Mouse (Mus musculus) olfactory bulb, adult 2 months (tissue): ENCODE results near the gene Nid1. TPM values are rescaled to one million over a fixed set of nuclear protein-coding genes. Genes with fewer than 3 reads are reported as not detected.
"Not testable (repeated sequence)": the region's sequence is repeated elsewhere in the genome, so short reads cannot be mapped to it uniquely, and the experiment has no call there.

Experiments
- H3K27ac ChIP-seq: fragments of 200-500 bp; 2 replicates; pipeline ENCODE4 v1.5.1; 2012; ENCODE audit warnings: low read depth, low read length; ENCODE audit not compliant: insufficient read depth
- H3K4me1 ChIP-seq: fragments of 200-500 bp; 2 replicates; pipeline ENCODE4 v1.6.1; 2012; ENCODE audit warnings: low read length; ENCODE audit not compliant: control insufficient read depth, insufficient read depth
- H3K4me3 ChIP-seq: fragments of 200-500 bp; 2 replicates; pipeline ENCODE4 v1.5.1; 2012; ENCODE audit warnings: mild to moderate bottlenecking, low read depth, low read length, moderate library complexity; ENCODE audit not compliant: insufficient read depth
- CTCF ChIP-seq: fragments of 200-500 bp; IDR thresholded peaks from 2 replicates; pipeline ENCODE4 v1.5.1; 2012; ENCODE audit warnings: low read depth, mild to moderate bottlenecking, low read length, moderate library complexity; ENCODE audit not compliant: insufficient read depth
- POLR2A ChIP-seq: fragments of 200-500 bp; IDR thresholded peaks from 2 replicates; pipeline ENCODE4 v1.6.1; 2012; ENCODE audit warnings: mild to moderate bottlenecking, low read depth, low read length, moderate library complexity; ENCODE audit not compliant: insufficient read depth
- WGBS: fragments of 180-500 bp; shearing (Covaris S2); methylation state at CpG from one replicate; pipeline ENCODE4 v1.1.7; 2018; 5-methylcytosine and 5-hydroxymethylcytosine counted together
- polyA plus RNA-seq: library from polyadenylated mRNA; stranded (reverse); fragments of >200 nt; gene quantifications from 2 replicates; pipeline ENCODE4 v1.2.4, GENCODE M21; 2012; ENCODE audit warnings: low replicate concordance; ENCODE audit not compliant: missing spikeins, insufficient read depth, insufficient read length

Gene Nid1
- polyA plus RNA-seq, 1 experiment, result not detected

- Histone ChIP-seq H3K27ac (no peak overlapping the region), H3K4me3 (no peak overlapping the region), H3K4me1 (no peaks in the 10 kb centered on the region)
- WGBS, result 95% methylated on average over 2 of the region's 2 CpGs
- TF ChIP-seq POLR2A (no peak), CTCF (no peak)
Observed at GRCm38 (mm10) chr13:13537272-13538015, 100.1 kb downstream of the Nid1 start.

DNA sequence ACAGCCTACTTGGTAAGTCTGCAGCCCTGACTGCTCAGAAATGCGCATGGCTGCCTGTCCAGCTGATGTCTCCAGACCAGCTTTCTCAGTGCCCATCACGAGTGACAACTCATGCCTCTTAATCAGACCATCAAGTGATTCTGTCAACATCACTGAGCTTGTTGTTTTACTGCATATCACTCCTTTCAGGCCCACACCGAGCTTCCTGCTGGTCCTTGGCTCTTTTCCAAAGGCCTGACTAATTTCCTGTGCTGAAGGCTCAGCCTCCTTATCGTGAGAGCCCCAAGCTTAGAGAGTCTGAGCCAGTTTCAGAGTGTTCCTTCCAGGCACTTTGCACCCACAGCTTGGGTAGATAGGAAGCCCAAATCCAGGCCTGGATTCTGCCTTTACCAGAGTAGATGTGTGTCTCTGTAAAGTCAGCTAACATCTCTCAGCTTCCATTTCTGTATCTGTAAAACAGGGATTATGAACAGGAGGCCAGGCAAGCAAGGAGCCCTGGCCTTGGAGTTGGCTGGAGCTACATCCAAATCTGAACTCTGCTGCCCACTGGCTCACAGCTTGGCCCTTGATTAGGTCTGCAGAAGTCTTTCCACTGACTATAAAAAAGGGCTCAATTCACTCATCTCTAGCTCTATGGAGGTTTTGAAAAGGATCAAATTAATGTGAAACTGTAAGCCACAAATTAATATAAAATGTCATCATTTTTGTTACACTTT is 101.4 kb downstream of the Nid1 start:
- 33% methylated on average over 4 of the region's 4 CpGs for WGBS
- Histone ChIP-seq H3K27ac (no peak overlapping the region), H3K4me1 (no peaks in the 10 kb centered on the region), H3K4me3 (no peak overlapping the region)
- TF ChIP-seq CTCF, result no peak
- TF ChIP-seq POLR2A, result no peak

GRCm38 (mm10) chr13:13543073-13543472 is 105.7 kb downstream of the Nid1 start:
- H3K4me1 ChIP-seq, H3K27ac ChIP-seq, H3K4me3 ChIP-seq: not testable (repeated sequence)
- WGBS, result 75% methylated on average over 10 of the region's 10 CpGs

DNA sequence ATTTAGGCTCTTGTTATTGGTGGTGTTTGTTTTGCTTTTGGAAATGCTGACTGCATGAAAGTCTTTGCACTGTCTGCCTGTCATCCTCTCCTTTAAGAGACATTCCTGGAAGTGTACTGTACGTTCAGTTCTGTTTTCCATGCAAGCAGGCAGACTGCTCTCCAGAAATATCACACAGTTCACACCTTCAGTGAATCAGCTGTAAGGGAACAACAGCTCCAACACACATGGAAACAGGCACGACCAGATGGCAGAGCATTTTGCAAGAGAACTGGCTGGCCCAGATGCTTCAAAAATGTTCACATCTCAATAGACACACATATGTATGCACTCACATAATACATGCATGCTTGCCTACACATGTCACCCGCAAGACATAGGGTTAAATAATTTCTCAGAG is 109.4 kb downstream of the Nid1 start:
- Histone ChIP-seq H3K4me1 (no peaks in the 10 kb centered on the region), H3K27ac (no peak overlapping the region), H3K4me3 (no peak overlapping the region)
- TF ChIP-seq POLR2A (no peak), CTCF (no peak)
- WGBS, result 54% methylated on average over 3 of the region's 3 CpGs

GRCm38 (mm10) chr13:13547889-13548288 is 110.5 kb downstream of the Nid1 start:
- no peak for TF ChIP-seq CTCF
- no peak for TF ChIP-seq POLR2A
- no peak overlapping the region for H3K27ac ChIP-seq
- H3K4me3 ChIP-seq, result no peak overlapping the region
- no peaks in the 10 kb centered on the region for H3K4me1 ChIP-seq
- WGBS, result 93% methylated on average over 4 of the region's 4 CpGs

GRCm38 (mm10) chr13:13548431-13549190 is 111.3 kb downstream of the Nid1 start:
- TF ChIP-seq CTCF, result no peak
- no peak for TF ChIP-seq POLR2A
- no peak overlapping the region for H3K4me3 ChIP-seq
- H3K4me1 ChIP-seq, result no peaks in the 10 kb centered on the region
- WGBS, result 80% methylated on average over 6 of the region's 6 CpGs
- no peak overlapping the region for H3K27ac ChIP-seq

GRCm38 (mm10) chr13:13549687-13550660 is 112.6 kb downstream of the Nid1 start:
- Histone ChIP-seq H3K27ac (no peak overlapping the region), H3K4me3 (no peak overlapping the region), H3K4me1 (peaks cover 2% of the 10 kb centered on the region; the same call in 1 of the 2 replicates)
- TF ChIP-seq POLR2A, result no peak
- TF ChIP-seq CTCF, result no peak
- WGBS, result 71% methylated on average over 9 of the region's 9 CpGs

- peaks cover 2% of the 10 kb centered on the region; the same call in 1 of the 2 replicates for H3K4me1 ChIP-seq
- WGBS, result 62% methylated on average over 3 of the region's 3 CpGs
- no peak overlapping the region for H3K4me3 ChIP-seq
- no peak overlapping the region for H3K27ac ChIP-seq
- TF ChIP-seq POLR2A, result no peak
Observed at GRCm38 (mm10) chr13:13552020-13552419, 114.7 kb downstream of the Nid1 start.
